Mouse (Mus musculus): ENCODE measurements at regions not wholly inside any gene's neighbourhood (a gene's known extent, or its start where the extent isn't known, plus 50 kb on each side); places are given as distances from the start of the nearest gene placed in this dataset.

DNA sequence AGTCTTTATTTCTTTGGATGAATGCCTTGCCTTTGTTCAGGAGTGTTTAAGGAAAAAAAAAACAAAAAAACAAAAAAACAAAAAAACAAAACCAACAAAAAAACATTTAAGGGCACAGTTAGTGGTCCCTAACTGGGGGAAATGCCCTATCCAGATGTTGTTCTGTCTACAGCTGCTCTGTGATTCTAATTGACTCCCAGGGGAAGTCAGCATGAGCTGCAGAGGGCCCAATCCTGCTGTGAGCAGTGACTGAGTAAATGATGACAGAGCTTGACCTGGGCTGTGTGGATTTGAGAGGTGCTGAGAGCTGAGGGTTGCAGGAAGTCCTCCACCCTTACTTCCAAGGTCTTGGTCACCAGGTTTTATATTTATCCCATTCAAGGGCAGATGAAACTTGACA lies 812.5 kb downstream of the Robo1 start:
- peak; percentile 56 for DNase-seq (ENCODE audit: low spot score)
- H3K4me3 ChIP-seq (ENCODE audit: low read depth, low read length): no peak overlapping the region
- H3K4me2 ChIP-seq (ENCODE audit: low read depth, severe bottlenecking): no peak overlapping the region
- H3K27me3 ChIP-seq (ENCODE audit: control insufficient read depth, insufficient read depth, low read length): no peaks in the 10 kb centered on the region
- ATAC-seq (ENCODE audit: insufficient number of reproducible peaks, low FRiP score, low TSS enrichment, low read depth): peak; percentile 82
- no peaks in the 10 kb centered on the region for H3K4me1 ChIP-seq (ENCODE audit: control insufficient read depth, insufficient read depth, low read length)
- H3K9me3 ChIP-seq (ENCODE audit: control insufficient read depth, low read length): no peaks in the 10 kb centered on the region
- H3K9ac ChIP-seq (ENCODE audit: low read length): no peak overlapping the region
- H3K36me3 ChIP-seq (ENCODE audit: control insufficient read depth, insufficient read depth, low read length): no peaks in the 10 kb centered on the region
- H3K27ac ChIP-seq (replicated peaks; ENCODE audit: low read depth, low read length): no peak overlapping the region

DNA sequence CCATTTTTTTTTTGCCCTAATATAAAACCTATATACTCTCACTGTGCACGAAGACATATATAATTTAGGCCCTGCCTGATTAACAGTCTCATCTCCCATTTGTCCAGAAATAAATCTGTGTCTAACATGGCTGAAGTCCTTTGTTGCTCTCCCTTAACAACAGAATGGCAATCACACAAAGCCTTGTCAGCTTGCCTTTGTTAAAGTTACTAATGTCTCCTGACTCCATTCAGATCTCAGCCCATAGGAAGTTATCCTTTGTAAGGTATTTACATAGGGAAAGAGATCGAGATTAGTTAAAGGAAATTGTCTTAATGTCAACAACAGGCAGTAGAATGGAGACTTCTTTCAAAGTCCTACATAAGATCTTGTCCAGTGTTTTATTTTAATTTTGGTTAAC lies 809.2 kb downstream of the Robo1 start:
- H3K4me3 ChIP-seq (ENCODE audit: low read depth, low read length): no peak overlapping the region
- ATAC-seq (ENCODE audit: insufficient number of reproducible peaks, low FRiP score, low TSS enrichment, low read depth) (no peak), DNase-seq (ENCODE audit: low spot score) (no peak)
- H3K27me3 ChIP-seq (ENCODE audit: control insufficient read depth, insufficient read depth, low read length): no peaks in the 10 kb centered on the region
- no peaks in the 10 kb centered on the region for H3K4me1 ChIP-seq (ENCODE audit: control insufficient read depth, insufficient read depth, low read length)
- no peaks in the 10 kb centered on the region for H3K36me3 ChIP-seq (ENCODE audit: control insufficient read depth, insufficient read depth, low read length)
- no peak overlapping the region for H3K9ac ChIP-seq (ENCODE audit: low read length)
- no peak overlapping the region for H3K27ac ChIP-seq (replicated peaks; ENCODE audit: low read depth, low read length)
- H3K9me3 ChIP-seq (ENCODE audit: control insufficient read depth, low read length): no peaks in the 10 kb centered on the region
- no peak overlapping the region for H3K4me2 ChIP-seq (ENCODE audit: low read depth, severe bottlenecking)
- WGBS: 83% methylated on average over 2 of the region's 2 CpGs

DNA sequence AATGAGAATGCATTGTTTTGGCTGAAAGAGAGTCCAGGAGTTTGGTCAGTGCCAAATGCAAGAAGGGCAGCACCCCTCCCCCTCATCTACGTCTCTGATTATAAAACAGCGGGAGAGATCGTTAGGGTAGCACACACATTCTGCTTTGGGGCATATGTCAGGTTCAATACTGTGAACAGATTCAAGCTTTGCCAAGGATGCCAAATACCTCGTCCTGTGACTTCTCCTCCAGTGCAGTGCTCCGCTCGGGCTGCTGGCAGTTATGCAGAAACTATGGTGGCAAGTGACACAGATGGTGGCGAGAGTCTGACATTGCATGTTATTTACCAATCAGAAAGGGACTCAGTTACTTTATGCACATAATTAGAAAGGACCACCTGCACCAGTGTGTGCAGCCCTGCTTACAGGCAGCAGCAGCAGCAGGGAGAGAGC lies 799.9 kb downstream of the Robo1 start:
- WGBS: 29% methylated on average over 7 of the region's 7 CpGs
- Histone ChIP-seq H3K27me3 (ENCODE audit: control insufficient read depth, insufficient read depth, low read length) (no peaks in the 10 kb centered on the region), H3K9ac (ENCODE audit: low read length) (no peak overlapping the region), H3K36me3 (ENCODE audit: control insufficient read depth, insufficient read depth, low read length) (no peaks in the 10 kb centered on the region), H3K4me1 (ENCODE audit: control insufficient read depth, insufficient read depth, low read length) (peaks cover 5% of the 10 kb centered on the region; the same call in 1 of the 2 replicates), H3K4me3 (ENCODE audit: low read depth, low read length) (no peak overlapping the region), H3K27ac (replicated peaks; ENCODE audit: low read depth, low read length) (no peak overlapping the region), H3K9me3 (ENCODE audit: control insufficient read depth, low read length) (no peaks in the 10 kb centered on the region), H3K4me2 (ENCODE audit: low read depth, severe bottlenecking) (no peak overlapping the region)
- no peak for ATAC-seq (ENCODE audit: insufficient number of reproducible peaks, low FRiP score, low TSS enrichment, low read depth)
- peak; percentile 50 for DNase-seq (ENCODE audit: low spot score)

DNA sequence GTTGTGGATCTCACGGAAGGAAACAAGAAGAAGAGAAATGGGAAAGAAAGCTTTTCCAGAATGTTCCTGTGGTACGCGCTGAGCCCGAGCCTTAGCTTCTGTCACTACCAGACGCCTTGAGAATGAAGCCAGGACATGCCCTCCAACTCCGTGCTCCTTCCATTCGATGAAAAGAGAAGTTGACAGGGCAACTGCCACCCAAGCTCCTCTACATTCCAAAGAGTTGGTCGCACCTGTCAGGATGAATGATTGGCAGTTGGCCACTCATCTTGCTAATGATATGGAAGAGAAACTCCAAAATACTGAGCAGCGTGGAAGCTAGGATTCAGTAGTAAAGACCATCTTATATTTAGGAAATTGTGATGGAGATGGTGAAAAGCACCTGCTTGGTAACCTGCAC lies 799.5 kb downstream of the Robo1 start:
- Histone ChIP-seq H3K9me3 (ENCODE audit: control insufficient read depth, low read length) (no peaks in the 10 kb centered on the region), H3K27ac (replicated peaks; ENCODE audit: low read depth, low read length) (no peak overlapping the region), H3K4me2 (ENCODE audit: low read depth, severe bottlenecking) (no peak overlapping the region), H3K9ac (ENCODE audit: low read length) (no peak overlapping the region), H3K27me3 (ENCODE audit: control insufficient read depth, insufficient read depth, low read length) (no peaks in the 10 kb centered on the region), H3K36me3 (ENCODE audit: control insufficient read depth, insufficient read depth, low read length) (no peaks in the 10 kb centered on the region), H3K4me1 (ENCODE audit: control insufficient read depth, insufficient read depth, low read length) (peaks cover 5% of the 10 kb centered on the region; the same call in 1 of the 2 replicates), H3K4me3 (ENCODE audit: low read depth, low read length) (no peak overlapping the region)
- WGBS: 80% methylated on average over 9 of the region's 9 CpGs
- ATAC-seq (ENCODE audit: insufficient number of reproducible peaks, low FRiP score, low TSS enrichment, low read depth) (no peak), DNase-seq (ENCODE audit: low spot score) (no peak)

DNA sequence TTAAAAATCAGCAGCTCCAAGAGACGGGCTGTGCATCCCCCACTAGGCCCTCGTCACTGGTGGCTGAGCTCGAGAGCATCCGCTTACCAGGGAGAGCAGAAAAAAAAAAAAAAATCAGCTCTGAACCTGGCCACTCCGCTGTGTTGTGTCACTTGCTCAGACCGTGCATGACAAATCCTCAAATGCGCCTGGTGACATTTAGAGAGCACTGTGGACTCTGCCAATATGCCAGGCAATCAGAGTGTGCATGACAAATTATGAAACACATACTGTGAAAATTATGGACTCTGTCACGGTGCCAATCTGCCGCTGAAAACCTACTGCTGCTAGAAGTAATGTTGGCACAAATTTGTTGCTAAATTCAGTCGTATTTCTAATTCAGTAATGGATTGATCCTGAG lies 797.4 kb downstream of the Robo1 start:
- no peak overlapping the region for H3K27ac ChIP-seq (replicated peaks; ENCODE audit: low read depth, low read length)
- no peak overlapping the region for H3K9ac ChIP-seq (ENCODE audit: low read length)
- H3K4me1 ChIP-seq (ENCODE audit: control insufficient read depth, insufficient read depth, low read length): peaks cover 5% of the 10 kb centered on the region; the same call in 1 of the 2 replicates
- no peak overlapping the region for H3K4me2 ChIP-seq (ENCODE audit: low read depth, severe bottlenecking)
- DNase-seq (ENCODE audit: low spot score) (no peak), ATAC-seq (ENCODE audit: insufficient number of reproducible peaks, low FRiP score, low TSS enrichment, low read depth) (no peak)
- H3K4me3 ChIP-seq (ENCODE audit: low read depth, low read length): no peak overlapping the region
- H3K27me3 ChIP-seq (ENCODE audit: control insufficient read depth, insufficient read depth, low read length): no peaks in the 10 kb centered on the region
- no peaks in the 10 kb centered on the region for H3K9me3 ChIP-seq (ENCODE audit: control insufficient read depth, low read length)
- WGBS: 75% methylated on average over 10 of the region's 10 CpGs
- no peaks in the 10 kb centered on the region for H3K36me3 ChIP-seq (ENCODE audit: control insufficient read depth, insufficient read depth, low read length)

DNA sequence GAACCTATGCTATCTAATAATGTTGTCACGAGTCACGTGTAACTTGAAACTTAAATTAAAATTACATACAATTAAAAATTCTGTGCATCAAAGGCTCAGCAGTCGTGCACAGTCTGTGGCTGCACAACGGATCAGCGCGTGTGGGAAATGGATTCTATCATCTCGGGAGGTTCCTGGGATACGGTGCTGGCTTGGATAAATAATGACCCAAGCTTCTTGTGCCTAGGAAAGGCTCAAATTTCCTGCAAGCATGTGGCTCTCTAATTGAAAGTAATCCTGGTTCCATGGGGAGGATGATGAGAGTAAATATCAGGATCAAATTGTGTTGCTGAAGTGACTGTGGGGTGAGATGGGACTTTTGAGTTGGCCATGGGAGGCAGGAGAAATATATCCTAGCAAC lies 792.2 kb downstream of the Robo1 start:
- DNase-seq (ENCODE audit: low spot score): no peak
- H3K27ac ChIP-seq (replicated peaks; ENCODE audit: low read depth, low read length): no peak overlapping the region
- no peak for ATAC-seq (ENCODE audit: insufficient number of reproducible peaks, low FRiP score, low TSS enrichment, low read depth)

DNA sequence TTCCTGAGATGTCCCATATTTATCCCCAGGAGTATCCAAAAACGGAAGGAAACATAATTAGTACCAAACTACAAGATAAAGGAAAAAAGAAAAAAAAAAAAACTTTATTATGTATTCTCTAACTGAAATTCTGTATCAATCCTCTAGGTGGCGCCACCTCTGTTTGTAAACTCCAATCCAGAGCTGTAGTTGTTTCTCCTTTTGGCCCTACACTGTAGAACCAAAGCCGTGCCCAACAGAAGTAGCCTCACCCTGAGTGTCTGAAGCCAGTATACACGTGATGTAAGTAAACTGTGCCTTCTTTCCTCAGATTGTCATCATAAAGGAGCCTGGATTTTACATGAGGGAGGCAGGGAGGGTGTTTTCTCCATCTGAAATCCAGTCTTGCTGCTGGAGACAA lies 790.7 kb downstream of the Robo1 start:
- H3K9me3 ChIP-seq (ENCODE audit: control insufficient read depth, low read length): no peaks in the 10 kb centered on the region
- no peak overlapping the region for H3K27ac ChIP-seq (replicated peaks; ENCODE audit: low read depth, low read length)
- no peak overlapping the region for H3K4me2 ChIP-seq (ENCODE audit: low read depth, severe bottlenecking)
- no peak overlapping the region for H3K9ac ChIP-seq (ENCODE audit: low read length)
- WGBS: 24% methylated on average over 4 of the region's 4 CpGs
- no peak for ATAC-seq (ENCODE audit: insufficient number of reproducible peaks, low FRiP score, low TSS enrichment, low read depth)
- H3K4me3 ChIP-seq (ENCODE audit: low read depth, low read length): no peak overlapping the region
- peaks cover 11% of the 10 kb centered on the region for H3K4me1 ChIP-seq (ENCODE audit: control insufficient read depth, insufficient read depth, low read length)
- peak; percentile 52 for DNase-seq (ENCODE audit: low spot score)
- H3K27me3 ChIP-seq (ENCODE audit: control insufficient read depth, insufficient read depth, low read length): no peaks in the 10 kb centered on the region
- H3K36me3 ChIP-seq (ENCODE audit: control insufficient read depth, insufficient read depth, low read length): no peaks in the 10 kb centered on the region

More for the DNA sequence above, 792.2 kb downstream of the Robo1 start:
- H3K9ac ChIP-seq (ENCODE audit: low read length): no peak overlapping the region
- peaks cover 11% of the 10 kb centered on the region for H3K4me1 ChIP-seq (ENCODE audit: control insufficient read depth, insufficient read depth, low read length)
- H3K36me3 ChIP-seq (ENCODE audit: control insufficient read depth, insufficient read depth, low read length): no peaks in the 10 kb centered on the region
- H3K4me2 ChIP-seq (ENCODE audit: low read depth, severe bottlenecking): no peak overlapping the region
- H3K27me3 ChIP-seq (ENCODE audit: control insufficient read depth, insufficient read depth, low read length): no peaks in the 10 kb centered on the region
- H3K9me3 ChIP-seq (ENCODE audit: control insufficient read depth, low read length): no peaks in the 10 kb centered on the region
- H3K4me3 ChIP-seq (ENCODE audit: low read depth, low read length): no peak overlapping the region
- 58% methylated on average over 8 of the region's 8 CpGs for whole genome bisulfite sequencing

DNA sequence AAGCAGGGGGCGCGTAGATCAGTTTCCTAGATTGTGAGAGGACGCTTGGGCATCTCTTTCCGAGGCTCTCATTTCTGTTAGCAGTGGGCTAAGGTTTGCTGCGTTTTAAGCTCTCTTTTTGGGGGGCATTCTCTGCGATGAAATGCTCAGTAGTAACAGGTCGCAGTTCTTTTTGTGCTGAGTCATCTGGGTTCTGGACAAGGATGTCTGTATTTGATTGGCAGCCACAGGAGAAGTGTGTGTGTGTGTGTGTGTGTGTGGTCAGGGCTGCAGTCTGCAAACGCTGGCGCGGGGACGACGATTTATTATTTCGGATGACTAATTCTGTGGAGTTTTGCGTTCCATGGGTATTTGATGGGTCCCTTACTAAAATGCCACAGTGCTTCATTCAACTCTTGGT lies 789.1 kb downstream of the Robo1 start:
- no peak for ATAC-seq (ENCODE audit: insufficient number of reproducible peaks, low FRiP score, low TSS enrichment, low read depth)
- WGBS: 13% methylated on average over 14 of the region's 14 CpGs
- Histone ChIP-seq H3K36me3 (ENCODE audit: control insufficient read depth, insufficient read depth, low read length) (no peaks in the 10 kb centered on the region), H3K27me3 (ENCODE audit: control insufficient read depth, insufficient read depth, low read length) (no peaks in the 10 kb centered on the region), H3K9me3 (ENCODE audit: control insufficient read depth, low read length) (no peaks in the 10 kb centered on the region), H3K9ac (ENCODE audit: low read length) (no peak overlapping the region), H3K4me2 (ENCODE audit: low read depth, severe bottlenecking) (peak overlapping the region; percentile 18; the same call in 1 of the 2 replicates), H3K4me1 (ENCODE audit: control insufficient read depth, insufficient read depth, low read length) (peaks cover 14% of the 10 kb centered on the region), H3K27ac (replicated peaks; ENCODE audit: low read depth, low read length) (peak overlapping the region; percentile 64), H3K4me3 (ENCODE audit: low read depth, low read length) (no peak overlapping the region)
- peak; percentile 51 for DNase-seq (ENCODE audit: low spot score)

Measured in limb, embryonic 11.5 days (tissue).